Mouse (Mus musculus): ENCODE measurements around the gene Prr19. TPM values are rescaled to one million over a fixed set of nuclear protein-coding genes. Genes with fewer than 3 reads are reported as not detected.
A peak's percentile ranks its signal among the peaks of the same experiment; 100 is the strongest.

The Prr19 gene
- total RNA-seq, 2 experiments from 2014 or later, result not detected

GRCm38 (mm10) chr7:25303685-25304006 is 2.4 kb downstream of the Prr19 start:
- intact Hi-C loops (cut with DNase I), result no loop called here
- no peak for TF ChIP-seq CTCF (IDR thresholded peaks at IDR 0.05)
- H3K4me3 ChIP-seq, result no peak overlapping the region
- DNase-seq, result peak; percentile 12
- no peak overlapping the region for H3K27ac ChIP-seq

- TF ChIP-seq CTCF (IDR thresholded peaks at IDR 0.05), result no peak
- intact Hi-C loops (cut with DNase I), result no loop called here
- Histone ChIP-seq H3K27ac (no peak overlapping the region), H3K4me3 (peak overlapping the region; percentile 73)
- DNase-seq, result no peak
Measured at GRCm38 (mm10) chr7:25305481-25305880, 4.3 kb downstream of the Prr19 start.

- DNase-seq, result peak; percentile 49
- TF ChIP-seq CTCF (IDR thresholded peaks at IDR 0.05), result 0 out of 2 replicates have a peak, but pooled peaks have one; percentile 0
- H3K4me3 ChIP-seq, result peak within 1 kb of the TSS; percentile 73
- H3K27ac ChIP-seq, result no peak within 1 kb of the TSS
- intact Hi-C loops (cut with DNase I), result no loop called here
Measured at GRCm38 (mm10) chr7:25305956-25306613, 4.9 kb downstream of the Prr19 start, which contains the start of gene Tmem145. Tmem145 (plus strand) TSS chr7:25306106.

- H3K27ac ChIP-seq, result no peak overlapping the region
- intact Hi-C loops (cut with DNase I), result no loop called here
- no peak overlapping the region for H3K4me3 ChIP-seq
- DNase-seq, result no peak
- TF ChIP-seq CTCF (IDR thresholded peaks at IDR 0.05), result no peak
Measured at GRCm38 (mm10) chr7:25306614-25306996, 5.4 kb downstream of the Prr19 start.

- intact Hi-C loops (cut with DNase I), result no loop called here
- Histone ChIP-seq H3K27ac (no peak overlapping the region), H3K4me3 (no peak overlapping the region)
- peak; percentile 16 for DNase-seq
- TF ChIP-seq CTCF (IDR thresholded peaks at IDR 0.05), result no peak
Measured at GRCm38 (mm10) chr7:25308702-25309318, 7.6 kb downstream of the Prr19 start.

DNA sequence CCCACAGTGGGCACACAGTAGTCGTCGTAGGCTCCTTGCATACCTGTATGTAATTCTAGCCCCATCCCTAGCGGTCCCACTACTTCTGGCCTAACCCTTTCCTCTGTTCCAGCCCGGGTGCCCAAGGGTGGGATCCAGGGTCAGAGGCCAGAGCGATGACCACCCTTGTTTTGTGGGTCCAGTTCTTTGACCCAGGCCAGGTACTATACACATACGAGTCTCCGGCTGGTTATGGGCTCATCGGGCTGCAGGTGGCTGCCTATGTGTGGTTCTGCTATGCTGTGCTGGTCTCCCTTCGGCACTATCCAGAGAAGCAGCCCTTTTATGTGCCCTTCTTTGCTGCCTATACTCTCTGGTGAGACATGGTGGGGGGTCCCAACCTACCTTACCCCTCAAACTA is 8.2 kb downstream of the Prr19 start:
- intact Hi-C loops (cut with DNase I), result no loop called here
- TF ChIP-seq CTCF (IDR thresholded peaks at IDR 0.05), result no peak
- Histone ChIP-seq H3K4me3 (no peak overlapping the region), H3K27ac (no peak overlapping the region)
- DNase-seq, result peak; percentile 10

- TF ChIP-seq CTCF (IDR thresholded peaks at IDR 0.05), result no peak
- intact Hi-C loops (cut with DNase I), result no loop called here
- no peak overlapping the region for H3K4me3 ChIP-seq
- no peak overlapping the region for H3K27ac ChIP-seq
- no peak for DNase-seq
Measured at GRCm38 (mm10) chr7:25311193-25311592, 10.0 kb downstream of the Prr19 start.

DNA sequence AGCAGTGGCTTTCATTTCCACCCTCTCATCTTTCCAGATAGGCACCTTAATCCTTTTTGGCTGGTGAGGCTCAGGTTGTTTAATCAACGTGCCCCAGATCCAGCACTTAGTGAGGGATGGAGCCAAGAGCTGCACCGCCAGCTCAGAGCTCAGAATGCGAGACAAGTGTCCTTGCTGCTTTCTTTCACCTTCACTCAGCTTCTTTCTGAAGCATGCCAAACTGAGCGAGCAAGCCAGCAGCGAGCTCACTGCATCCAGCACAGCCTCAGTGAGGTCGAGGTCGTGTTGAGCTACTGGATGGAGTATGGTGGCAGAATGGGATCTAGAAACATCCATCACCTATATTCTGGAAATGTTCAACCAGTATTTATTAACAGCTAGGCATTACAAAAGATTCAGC is 12.1 kb downstream of the Prr19 start:
- DNase-seq, result no peak
- no peak for TF ChIP-seq CTCF (IDR thresholded peaks at IDR 0.05)
- Histone ChIP-seq H3K27ac (no peak overlapping the region), H3K4me3 (no peak overlapping the region)
- intact Hi-C loops (cut with DNase I), result loop anchor here (2.0 kb wide), 1 partner anchor 29 kb away; no protein-coding TSS in a partner anchor

- no peak for TF ChIP-seq CTCF (IDR thresholded peaks at IDR 0.05)
- H3K27ac ChIP-seq, result no peak overlapping the region
- intact Hi-C loops (cut with DNase I), result loop anchor here (5.0 kb wide), 1 partner anchor 68 kb away; no protein-coding TSS in a partner anchor
- peak overlapping the region; percentile 98 for H3K4me3 ChIP-seq
- DNase-seq, result peak; percentile 27
Measured at GRCm38 (mm10) chr7:25314606-25315305, 13.5 kb downstream of the Prr19 start.

DNA sequence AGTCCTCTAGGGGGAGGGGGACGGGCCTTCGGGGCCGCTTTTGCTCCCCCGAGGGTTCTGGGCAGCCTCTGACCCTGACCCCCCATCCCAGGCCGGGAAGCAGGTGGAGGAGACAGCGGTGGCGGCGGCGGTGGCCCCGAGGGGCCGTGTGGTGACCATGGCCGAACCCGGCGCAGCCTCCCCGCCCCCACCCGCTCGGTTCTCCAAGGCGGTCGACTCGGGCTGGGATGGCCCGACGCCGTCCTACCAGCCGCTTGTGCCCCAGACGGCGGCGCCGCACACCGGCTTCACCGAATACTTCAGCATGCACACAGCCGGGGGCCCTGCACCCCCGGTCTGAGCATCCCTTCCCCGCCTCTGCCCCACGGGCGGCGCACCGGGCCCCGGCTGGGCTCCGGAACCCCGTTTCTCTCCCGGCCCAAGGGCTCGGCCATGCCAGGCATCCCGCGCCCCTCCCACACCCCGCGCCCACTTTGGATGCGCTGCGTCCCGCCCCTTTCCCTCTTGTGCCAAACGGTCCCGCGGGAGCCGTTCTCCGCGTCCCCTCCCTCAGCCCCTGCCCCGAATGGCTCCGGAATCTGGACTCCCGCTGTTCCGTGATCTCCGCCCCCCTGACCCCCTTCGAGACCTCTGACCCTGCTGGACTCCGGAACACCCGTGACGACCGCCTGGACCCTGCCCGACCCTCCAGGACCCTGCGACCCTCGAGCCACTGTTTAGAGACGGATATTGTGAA is 14.3 kb downstream of the Prr19 start:
- peak overlapping the region; percentile 98 for H3K4me3 ChIP-seq
- TF ChIP-seq CTCF (IDR thresholded peaks at IDR 0.05), result no peak
- intact Hi-C loops (cut with DNase I), result loop anchor here (1.0 to 5.0 kb wide), 2 partner anchors 67 to 74 kb away; no protein-coding TSS in a partner anchor
- H3K27ac ChIP-seq, result no peak overlapping the region
- peak; percentile 45 for DNase-seq

GRCm38 (mm10) chr7:25316532-25317445 is 15.6 kb downstream of the Prr19 start, which contains the start of gene Megf8:
Megf8 (plus strand) TSS chr7:25317164.
- H3K27ac ChIP-seq, result peak within 1 kb of the TSS; percentile 92
- peak; percentile 92 for TF ChIP-seq CTCF (IDR thresholded peaks at IDR 0.05)
- intact Hi-C loops (cut with DNase I), result loop anchor here (1.0 to 5.0 kb wide), 2 partner anchors 66 to 75 kb away; no protein-coding TSS in a partner anchor

More at GRCm38 (mm10) chr7:25316532-25317445, 15.6 kb downstream of the Prr19 start, which contains the start of gene Megf8:
- DNase-seq, result peak; percentile 95
- peak within 1 kb of the TSS; percentile 98 for H3K4me3 ChIP-seq

Data from gastrocnemius, adult 2 months (tissue).